ENCODE assay signal across 15 mouse cellular contexts in genomic region chr3:21910080-21910479, GRCm38 (mm10).
"Had no signal": no experiment of that assay in that cellular context is flagged by ENCODE, and none has a peak within 500 bp of the region (broad histone marks: within the 10 kb centered on the region; RNA-seq: fewer than 3 reads in every experiment).

No protein-coding gene starts in this region.

- H3K27me3 ChIP-seq: neural tube, embryonic 15.5 days; stomach, embryonic 15.5 days had no signal

- DNase-seq: retina, postnatal 1 day; right cerebral cortex, adult 18-20 months; right cerebral cortex, postnatal 14 days; right cerebral cortex, postnatal 25 days; right cerebral cortex, postnatal 4 days; spleen, adult 18-20 months; thymus, adult 18-20 months; thymus, adult 2 months; thymus, postnatal 14 days; thymus, postnatal 25 days; thymus, postnatal 36 days; thymus, postnatal 4 days had no signal

- H3K4me1 ChIP-seq: neural tube, embryonic 15.5 days; stomach, embryonic 15.5 days had no signal

- H3K9ac ChIP-seq: neural tube, embryonic 15.5 days; stomach, embryonic 15.5 days had no signal

- H3K27ac ChIP-seq: neural tube, embryonic 15.5 days; stomach, embryonic 15.5 days; stomach, postnatal 0 days had no signal

- H3K4me3 ChIP-seq: neural tube, embryonic 15.5 days; stomach, embryonic 15.5 days had no signal

- H3K36me3 ChIP-seq: neural tube, embryonic 15.5 days; stomach, embryonic 15.5 days had no signal

- H3K9me3 ChIP-seq: neural tube, embryonic 15.5 days; stomach, embryonic 15.5 days had no signal

- H3K4me2 ChIP-seq: neural tube, embryonic 15.5 days; stomach, embryonic 15.5 days had no signal
